Mouse (Mus musculus): ENCODE data around the gene Ppp1r18. TPM values are rescaled to one million over a fixed set of nuclear protein-coding genes. Genes with fewer than 3 reads are reported as not detected.
A peak's percentile ranks its signal among the peaks of the same experiment; 100 is the strongest.

The Ppp1r18 gene
- polyA plus RNA-seq (2016; fragmentation: Nextera tagmentation; extraction: Ambion mirVana) = 19.9 and 22.2 TPM in 2 replicates

GRCm38 (mm10) chr17:35865481-35866280, at the start of gene Ppp1r18:
Gene Ppp1r18, plus strand, starts transcription at chr17:35865593.
- under 1% methylated on average over 45 of the region's 48 CpGs for WGBS
- Histone ChIP-seq H3K27ac (peak within 1 kb of the TSS; percentile 93), H3K9me3 (no peaks in the 10 kb centered on the region), H3K4me3 (peak within 1 kb of the TSS; percentile 71), H3K36me3 (peaks cover 12% of the 10 kb centered on the region), H3K4me1 (peaks cover 61% of the 10 kb centered on the region), H3K27me3 (ENCODE audit: insufficient read depth, poor library complexity, severe bottlenecking) (no peaks in the 10 kb centered on the region)
- DNase-seq (ENCODE audit: low spot score) = peak; percentile 93

- Histone ChIP-seq H3K36me3 (no peaks in the 10 kb centered on the region), H3K4me1 (peaks cover 46% of the 10 kb centered on the region), H3K27me3 (ENCODE audit: insufficient read depth, poor library complexity, severe bottlenecking) (no peaks in the 10 kb centered on the region; the same call in 1 of the 2 replicates), H3K27ac (peak overlapping the region; percentile 63), H3K9me3 (no peaks in the 10 kb centered on the region), H3K4me3 (no peak overlapping the region)
- no peak for DNase-seq (ENCODE audit: low spot score)
- WGBS = 69% methylated on average over 7 of the region's 7 CpGs
Measured at GRCm38 (mm10) chr17:35815836-35816235, 49.6 kb upstream of the Ppp1r18 start.

GRCm38 (mm10) chr17:35816686-35817085, 48.7 kb upstream of the Ppp1r18 start:
- DNase-seq (ENCODE audit: low spot score) = no peak
- Histone ChIP-seq H3K4me3 (no peak overlapping the region), H3K36me3 (no peaks in the 10 kb centered on the region), H3K4me1 (peaks cover 50% of the 10 kb centered on the region), H3K9me3 (no peaks in the 10 kb centered on the region), H3K27ac (peak overlapping the region; percentile 63), H3K27me3 (ENCODE audit: insufficient read depth, poor library complexity, severe bottlenecking) (no peaks in the 10 kb centered on the region; the same call in 1 of the 2 replicates)
- 33% methylated on average over 14 of the region's 14 CpGs for WGBS

- no peak overlapping the region for H3K4me3 ChIP-seq
- WGBS = 47% methylated on average over 10 of the region's 10 CpGs
- DNase-seq (ENCODE audit: low spot score) = no peak
- H3K9me3 ChIP-seq = no peaks in the 10 kb centered on the region
- H3K27me3 ChIP-seq (ENCODE audit: insufficient read depth, poor library complexity, severe bottlenecking) = no peaks in the 10 kb centered on the region; the same call in 1 of the 2 replicates
- peaks cover 55% of the 10 kb centered on the region for H3K4me1 ChIP-seq
- no peaks in the 10 kb centered on the region for H3K36me3 ChIP-seq
- peak overlapping the region; percentile 59 for H3K27ac ChIP-seq
Measured at GRCm38 (mm10) chr17:35817226-35817625, 48.2 kb upstream of the Ppp1r18 start.

GRCm38 (mm10) chr17:35820111-35820510, 45.3 kb upstream of the Ppp1r18 start:
- Histone ChIP-seq H3K36me3 (peaks cover 7% of the 10 kb centered on the region; the same call in 1 of the 2 replicates), H3K4me3 (no peak overlapping the region), H3K27ac (no peak overlapping the region), H3K9me3 (no peaks in the 10 kb centered on the region), H3K27me3 (ENCODE audit: insufficient read depth, poor library complexity, severe bottlenecking) (no peaks in the 10 kb centered on the region; the same call in 1 of the 2 replicates), H3K4me1 (peaks cover 48% of the 10 kb centered on the region)
- DNase-seq (ENCODE audit: low spot score) = no peak
- WGBS = 69% methylated on average over 5 of the region's 5 CpGs

GRCm38 (mm10) chr17:35821439-35822430, 43.7 kb upstream of the Ppp1r18 start, which contains the start of gene Ier3:
Gene Ier3, plus strand, starts transcription at chr17:35821684.
- peak; percentile 93 for DNase-seq (ENCODE audit: low spot score)
- peak within 1 kb of the TSS; percentile 86 for H3K4me3 ChIP-seq
- WGBS = under 1% methylated on average over 62 of the region's 62 CpGs
- H3K4me1 ChIP-seq = peaks cover 35% of the 10 kb centered on the region
- peaks cover 23% of the 10 kb centered on the region for H3K36me3 ChIP-seq
- no peaks in the 10 kb centered on the region for H3K9me3 ChIP-seq
- H3K27ac ChIP-seq = peak within 1 kb of the TSS; percentile 96
- H3K27me3 ChIP-seq (ENCODE audit: insufficient read depth, poor library complexity, severe bottlenecking) = no peaks in the 10 kb centered on the region; the same call in 1 of the 2 replicates

GRCm38 (mm10) chr17:35822564-35822963, 42.8 kb upstream of the Ppp1r18 start:
- peak overlapping the region; percentile 96 for H3K27ac ChIP-seq
- peaks cover 31% of the 10 kb centered on the region for H3K36me3 ChIP-seq
- no peak for DNase-seq (ENCODE audit: low spot score)
- H3K4me3 ChIP-seq = peak overlapping the region; percentile 86
- 2% methylated on average over 11 of the region's 11 CpGs for WGBS
- no peaks in the 10 kb centered on the region for H3K9me3 ChIP-seq
- H3K4me1 ChIP-seq = peaks cover 27% of the 10 kb centered on the region
- H3K27me3 ChIP-seq (ENCODE audit: insufficient read depth, poor library complexity, severe bottlenecking) = no peaks in the 10 kb centered on the region; the same call in 1 of the 2 replicates

- H3K4me1 ChIP-seq = peaks cover 27% of the 10 kb centered on the region
- peak; percentile 97 for DNase-seq (ENCODE audit: low spot score)
- WGBS = under 1% methylated on average over 47 of the region's 47 CpGs
- peak within 1 kb of the TSS; percentile 96 for H3K27ac ChIP-seq
- no peaks in the 10 kb centered on the region for H3K9me3 ChIP-seq
- H3K4me3 ChIP-seq = peak within 1 kb of the TSS; percentile 86
- H3K27me3 ChIP-seq (ENCODE audit: insufficient read depth, poor library complexity, severe bottlenecking) = no peaks in the 10 kb centered on the region; the same call in 1 of the 2 replicates
- H3K36me3 ChIP-seq = peaks cover 38% of the 10 kb centered on the region
Measured at GRCm38 (mm10) chr17:35822964-35823937, 42.1 kb upstream of the Ppp1r18 start, which contains the start of gene Flot1. Gene Flot1, plus strand, starts transcription at chr17:35823230.

GRCm38 (mm10) chr17:35824402-35824801, 41.0 kb upstream of the Ppp1r18 start:
- H3K9me3 ChIP-seq = no peaks in the 10 kb centered on the region
- no peak for DNase-seq (ENCODE audit: low spot score)
- peaks cover 44% of the 10 kb centered on the region for H3K36me3 ChIP-seq
- 0 out of 2 replicates have a peak overlapping the region, but pooled peaks have one; percentile 96 for H3K27ac ChIP-seq
- peak overlapping the region; percentile 86; the same call in 1 of the 2 replicates for H3K4me3 ChIP-seq
- peaks cover 28% of the 10 kb centered on the region for H3K4me1 ChIP-seq
- WGBS = 54% methylated on average over 7 of the region's 7 CpGs
- H3K27me3 ChIP-seq (ENCODE audit: insufficient read depth, poor library complexity, severe bottlenecking) = no peaks in the 10 kb centered on the region; the same call in 1 of the 2 replicates

- 90% methylated on average over 13 of the region's 13 CpGs for WGBS
- Histone ChIP-seq H3K27me3 (ENCODE audit: insufficient read depth, poor library complexity, severe bottlenecking) (no peaks in the 10 kb centered on the region), H3K9me3 (no peaks in the 10 kb centered on the region), H3K4me3 (0 out of 2 replicates have a peak overlapping the region, but pooled peaks have one; percentile 86), H3K36me3 (peaks cover 48% of the 10 kb centered on the region), H3K27ac (no peak overlapping the region), H3K4me1 (peaks cover 35% of the 10 kb centered on the region)
- no peak for DNase-seq (ENCODE audit: low spot score)
Measured at GRCm38 (mm10) chr17:35825109-35825850, 40.1 kb upstream of the Ppp1r18 start.

- Histone ChIP-seq H3K9me3 (no peaks in the 10 kb centered on the region), H3K27ac (peak overlapping the region; percentile 17), H3K4me1 (peaks cover 14% of the 10 kb centered on the region), H3K27me3 (ENCODE audit: insufficient read depth, poor library complexity, severe bottlenecking) (no peaks in the 10 kb centered on the region), H3K36me3 (peaks cover 81% of the 10 kb centered on the region), H3K4me3 (peak overlapping the region; percentile 39)
- 2% methylated on average over 21 of the region's 21 CpGs for WGBS
- DNase-seq (ENCODE audit: low spot score) = peak; percentile 94
Measured at GRCm38 (mm10) chr17:35829737-35830136, 35.7 kb upstream of the Ppp1r18 start.

All from heart, embryonic 10.5 days (tissue).